Mouse (Mus musculus) layer of hippocampus, postnatal 10 days (tissue): ENCODE measurements around the gene Stab2. TPM values are rescaled to one million over a fixed set of nuclear protein-coding genes. Genes with fewer than 3 reads are reported as not detected.

ENCODE experiments used
- DNase-seq, 2 experiments: peaks; one replicate each; pipeline ENCODE4 v3.0.0; 2021; ENCODE audit warnings: low spot score in 2 of 2
- total RNA-seq, 2 experiments: library from RNA; stranded (reverse); gene quantifications; 2 replicates each; pipeline ENCODE4 v1.2.3; 2021

The Stab2 gene
- total RNA-seq, 2 experiments from 2014 or later, result 0.47 to 0.55 TPM

GRCm38 (mm10) chr10:86829515-86829914 lies 178.3 kb downstream of the Stab2 start:
- no peak for DNase-seq

GRCm38 (mm10) chr10:86828221-86829135 lies 179.3 kb downstream of the Stab2 start:
- no peak for DNase-seq

GRCm38 (mm10) chr10:86826929-86827328 lies 180.9 kb downstream of the Stab2 start:
- DNase-seq, result no peak

- no peak for DNase-seq
Measured at GRCm38 (mm10) chr10:86825871-86826522, 181.8 kb downstream of the Stab2 start.

- no peak for DNase-seq
Measured at GRCm38 (mm10) chr10:86824871-86825270, 183.0 kb downstream of the Stab2 start.

- no peak for DNase-seq
Measured at GRCm38 (mm10) chr10:86824093-86824492, 183.7 kb downstream of the Stab2 start.

GRCm38 (mm10) chr10:86821014-86821413 lies 186.8 kb downstream of the Stab2 start:
- no peak for DNase-seq

- peak; percentile 36 to 59 for DNase-seq
Measured at GRCm38 (mm10) chr10:86819649-86820165, 188.1 kb downstream of the Stab2 start.

- DNase-seq, result no peak
Measured at GRCm38 (mm10) chr10:86815133-86815532, 192.7 kb downstream of the Stab2 start.

GRCm38 (mm10) chr10:86814292-86815131 lies 193.3 kb downstream of the Stab2 start:
- no peak for DNase-seq

- DNase-seq, result no peak
Measured at GRCm38 (mm10) chr10:86810612-86811011, 197.2 kb downstream of the Stab2 start.

- DNase-seq, result no peak
Measured at GRCm38 (mm10) chr10:86810000-86810399, 197.8 kb downstream of the Stab2 start.

GRCm38 (mm10) chr10:86808013-86808758 lies 199.6 kb downstream of the Stab2 start:
- no peak for DNase-seq

GRCm38 (mm10) chr10:86807362-86807761 lies 200.5 kb downstream of the Stab2 start:
- no peak for DNase-seq

GRCm38 (mm10) chr10:86796073-86796741 lies 211.6 kb downstream of the Stab2 start:
- DNase-seq, result no peak

- DNase-seq, result no peak
Measured at GRCm38 (mm10) chr10:86794794-86795535, 212.9 kb downstream of the Stab2 start.

GRCm38 (mm10) chr10:86794196-86794595 lies 213.6 kb downstream of the Stab2 start:
- no peak for DNase-seq

- DNase-seq, result no peak
Measured at GRCm38 (mm10) chr10:86793509-86793951, 214.3 kb downstream of the Stab2 start.
